Mouse (Mus musculus): ENCODE measurements around the gene Rnaseh2c. TPM values are rescaled to one million over a fixed set of nuclear protein-coding genes. Genes with fewer than 3 reads are reported as not detected.
A peak's percentile ranks its signal among the peaks of the same experiment; 100 is the strongest.

The Rnaseh2c gene
- polyA plus RNA-seq, 1 experiment: 77.8 TPM

DNA sequence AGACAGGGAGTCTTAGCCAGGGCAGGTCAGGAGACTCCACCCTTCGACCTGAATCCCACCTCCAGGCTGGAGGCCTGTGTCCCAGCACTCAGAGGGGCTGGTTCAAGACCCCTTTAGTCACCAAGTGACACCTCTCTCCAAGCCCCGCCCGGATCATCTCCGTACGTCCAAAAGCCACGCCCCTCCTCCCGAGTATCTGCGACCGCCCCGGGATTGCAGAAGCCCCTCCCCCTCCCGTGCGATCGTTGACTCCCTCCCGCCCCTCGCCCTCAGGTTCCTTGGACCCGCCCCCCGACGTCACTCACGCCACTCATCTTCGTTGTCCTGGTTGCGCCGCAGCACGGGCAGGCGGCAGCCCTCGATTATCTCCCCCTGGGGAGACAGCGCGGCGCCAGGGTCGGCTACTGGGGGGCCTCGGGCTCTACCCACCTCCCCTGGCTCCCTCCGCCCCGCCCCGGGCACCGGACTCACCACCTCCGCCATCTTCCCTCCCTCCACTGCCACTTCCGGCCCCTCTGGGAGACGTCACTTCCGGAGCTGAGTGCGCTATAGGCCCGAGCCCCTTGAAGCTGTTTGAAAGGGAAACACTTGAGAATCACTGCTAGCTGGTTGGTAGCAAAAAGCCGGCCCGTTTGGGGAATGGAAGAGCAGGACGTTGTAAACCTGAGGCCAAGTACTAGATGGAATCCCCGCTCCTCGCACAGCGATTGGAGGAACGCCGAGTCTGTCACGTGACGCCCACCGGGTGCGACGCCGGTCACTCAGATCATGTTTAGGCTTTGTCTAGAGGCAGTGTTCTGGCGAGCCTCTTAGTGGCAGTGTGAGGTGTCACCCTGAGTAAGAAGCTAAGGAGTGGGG is 8.1 kb downstream of the Rnaseh2c start, which contains the start of gene Kat5:
Kat5 (minus strand) TSS at position 691 of the 858 bp plus-strand sequence.
- TF ChIP-seq CEBPB (IDR thresholded peaks at IDR 0.05; ENCODE audit: low read depth): no peak
- peak; percentile 98 for TF ChIP-seq USF1 (IDR thresholded peaks at IDR 0.05; ENCODE audit: low read depth)
- Histone ChIP-seq H3K36me3 (ENCODE audit: control insufficient read depth, insufficient read depth) (peaks cover 38% of the 10 kb centered on the region), H3K4me3 (ENCODE audit: insufficient read depth, poor library complexity, severe bottlenecking) (peak within 1 kb of the TSS; percentile 46), H3K79me3 (ENCODE audit: low read depth) (peaks cover 3% of the 10 kb centered on the region), H3K79me2 (ENCODE audit: control insufficient read depth, insufficient read depth) (peaks cover 21% of the 10 kb centered on the region), H3K27me3 (ENCODE audit: control insufficient read depth, insufficient read depth, insufficient read length) (no peaks in the 10 kb centered on the region), H3ac (ENCODE audit: control insufficient read depth, insufficient read length, low read depth) (peak within 1 kb of the TSS; percentile 89)

DNA sequence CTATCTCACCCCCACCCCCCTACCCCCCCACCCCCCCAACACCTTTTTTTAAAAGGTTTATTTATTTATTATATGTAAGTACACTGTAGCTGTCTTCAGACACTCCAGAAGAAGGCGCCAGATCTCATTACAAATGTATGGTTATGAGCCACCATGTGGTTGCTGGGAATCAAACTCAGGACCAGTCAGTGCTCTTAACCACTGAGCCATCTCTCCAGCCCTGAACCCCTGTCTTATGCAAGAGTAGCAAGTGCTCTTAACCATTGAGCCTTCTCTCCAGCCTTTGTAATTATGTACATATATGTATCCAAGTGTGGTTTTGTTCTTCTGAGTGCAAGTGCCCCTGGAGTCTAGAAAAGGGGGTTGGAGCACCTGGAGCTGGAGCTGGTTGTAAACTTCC is 10.3 kb downstream of the Rnaseh2c start:
- Histone ChIP-seq H3K27me3 (ENCODE audit: control insufficient read depth, insufficient read depth, insufficient read length) (no peaks in the 10 kb centered on the region), H3K79me3 (ENCODE audit: low read depth) (peaks cover 3% of the 10 kb centered on the region), H3K79me2 (ENCODE audit: control insufficient read depth, insufficient read depth) (peaks cover 21% of the 10 kb centered on the region), H3K36me3 (ENCODE audit: control insufficient read depth, insufficient read depth) (peaks cover 18% of the 10 kb centered on the region), H3K4me3 (ENCODE audit: insufficient read depth, poor library complexity, severe bottlenecking) (no peak overlapping the region), H3ac (ENCODE audit: control insufficient read depth, insufficient read length, low read depth) (no peak overlapping the region)
- TF ChIP-seq MAX (IDR thresholded peaks at IDR 0.05) (no peak), CTCF (IDR thresholded peaks at IDR 0.05; ENCODE audit: control insufficient read depth, insufficient read depth, insufficient read length) (no peak), CEBPB (IDR thresholded peaks at IDR 0.05; ENCODE audit: low read depth) (no peak), MYOD1 (IDR thresholded peaks at IDR 0.05; ENCODE audit: control insufficient read depth, insufficient read length, low read depth) (no peak), FOSL1 (IDR thresholded peaks at IDR 0.05; ENCODE audit: insufficient read depth, low read length, poor library complexity, severe bottlenecking) (no peak), USF1 (IDR thresholded peaks at IDR 0.05; ENCODE audit: low read depth) (no peak), MYOG (IDR thresholded peaks at IDR 0.05; ENCODE audit: control insufficient read depth, extremely low read depth, insufficient read length) (no peak)

DNA sequence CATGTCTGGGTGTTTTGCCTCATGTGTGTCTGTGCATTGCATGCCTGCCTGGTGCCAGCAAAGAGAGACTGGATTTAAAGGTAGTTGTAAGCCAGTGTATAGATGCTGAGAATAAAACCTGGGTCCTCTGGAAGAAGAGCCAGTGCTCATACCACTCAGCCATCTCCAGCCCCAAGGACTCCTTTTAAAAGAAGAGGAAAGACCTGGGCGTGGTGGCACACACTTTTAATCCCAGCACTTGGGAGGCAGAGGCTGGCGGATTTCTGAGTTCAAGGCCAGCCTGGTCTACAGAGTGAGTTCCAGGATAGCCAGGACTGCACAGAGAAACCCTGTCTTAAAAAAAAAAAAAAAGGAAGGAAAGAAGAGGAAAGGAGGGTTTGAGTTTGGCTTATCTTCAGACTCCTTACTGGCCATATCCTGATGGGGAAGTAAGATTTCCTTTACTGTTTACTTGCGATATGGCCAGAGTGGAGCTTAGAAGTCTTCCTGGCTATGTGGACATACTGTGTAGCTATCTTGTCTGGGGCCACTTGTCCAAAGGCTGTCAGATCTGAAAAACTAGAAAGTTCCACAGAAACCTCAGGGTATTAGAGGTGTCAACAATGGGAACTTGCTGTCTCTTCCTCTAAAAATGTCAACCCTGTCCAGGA is 11.2 kb downstream of the Rnaseh2c start:
- peaks cover 8% of the 10 kb centered on the region for H3K36me3 ChIP-seq (ENCODE audit: control insufficient read depth, insufficient read depth)
- peaks cover 3% of the 10 kb centered on the region for H3K79me3 ChIP-seq (ENCODE audit: low read depth)
- TF ChIP-seq FOSL1 (IDR thresholded peaks at IDR 0.05; ENCODE audit: insufficient read depth, low read length, poor library complexity, severe bottlenecking) (no peak), MAX (IDR thresholded peaks at IDR 0.05) (no peak), MYOD1 (IDR thresholded peaks at IDR 0.05; ENCODE audit: control insufficient read depth, insufficient read length, low read depth) (no peak)
- no peak overlapping the region for H3ac ChIP-seq (ENCODE audit: control insufficient read depth, insufficient read length, low read depth)
- peaks cover 17% of the 10 kb centered on the region for H3K79me2 ChIP-seq (ENCODE audit: control insufficient read depth, insufficient read depth)
- H3K27me3 ChIP-seq (ENCODE audit: control insufficient read depth, insufficient read depth, insufficient read length): no peaks in the 10 kb centered on the region
- H3K4me3 ChIP-seq (ENCODE audit: insufficient read depth, poor library complexity, severe bottlenecking): no peak overlapping the region

DNA sequence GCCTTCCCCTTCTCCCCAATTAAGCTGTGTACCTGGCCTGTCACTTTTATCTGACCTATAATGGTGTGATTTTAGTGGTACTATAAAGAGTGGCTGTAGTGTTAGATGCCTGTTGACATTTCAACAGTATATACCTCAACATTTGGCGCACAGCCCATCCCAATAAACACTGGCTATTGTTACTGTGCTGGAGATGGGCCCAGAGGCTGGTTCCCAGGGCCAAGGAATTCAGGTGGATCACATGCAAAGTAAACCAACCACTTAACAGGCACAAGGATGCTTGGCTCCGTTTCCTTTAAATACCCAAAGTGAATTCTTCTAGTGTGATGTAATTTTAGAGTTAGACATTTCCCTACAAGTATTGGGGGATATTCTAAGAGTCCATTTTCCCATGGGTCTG is 13.3 kb downstream of the Rnaseh2c start:
- Histone ChIP-seq H3K79me2 (ENCODE audit: control insufficient read depth, insufficient read depth) (no peaks in the 10 kb centered on the region), H3K4me3 (ENCODE audit: insufficient read depth, poor library complexity, severe bottlenecking) (no peak overlapping the region), H3K27me3 (ENCODE audit: control insufficient read depth, insufficient read depth, insufficient read length) (no peaks in the 10 kb centered on the region), H3K79me3 (ENCODE audit: low read depth) (no peaks in the 10 kb centered on the region), H3ac (ENCODE audit: control insufficient read depth, insufficient read length, low read depth) (no peak overlapping the region), H3K36me3 (ENCODE audit: control insufficient read depth, insufficient read depth) (no peaks in the 10 kb centered on the region)
- TF ChIP-seq FOSL1 (IDR thresholded peaks at IDR 0.05; ENCODE audit: insufficient read depth, low read length, poor library complexity, severe bottlenecking) (no peak), CEBPB (IDR thresholded peaks at IDR 0.05; ENCODE audit: low read depth) (no peak), USF1 (IDR thresholded peaks at IDR 0.05; ENCODE audit: low read depth) (no peak), MYOD1 (IDR thresholded peaks at IDR 0.05; ENCODE audit: control insufficient read depth, insufficient read length, low read depth) (no peak), MAX (IDR thresholded peaks at IDR 0.05) (no peak)

DNA sequence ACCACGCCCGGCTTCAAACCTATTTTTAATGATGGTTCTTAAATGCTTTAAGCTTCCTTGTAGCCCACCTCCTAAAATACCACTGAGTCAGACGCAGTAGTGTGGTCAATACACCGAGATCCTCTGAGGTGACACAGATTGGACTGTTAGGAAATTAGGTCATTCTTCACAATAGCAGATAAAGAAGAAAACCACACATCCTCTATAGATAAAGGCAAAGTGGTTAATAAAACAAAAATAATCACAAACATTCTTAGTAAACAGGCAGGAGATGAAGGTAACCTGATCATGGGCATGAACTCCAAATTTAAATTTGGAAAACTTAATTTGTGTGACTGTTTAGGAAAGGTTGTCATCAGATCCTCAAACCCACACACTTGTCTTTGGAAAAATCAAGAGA is 18.3 kb downstream of the Rnaseh2c start:
- TF ChIP-seq MAX (IDR thresholded peaks at IDR 0.05) (no peak), MYOD1 (IDR thresholded peaks at IDR 0.05; ENCODE audit: control insufficient read depth, insufficient read length, low read depth) (no peak), MYOG (IDR thresholded peaks at IDR 0.05; ENCODE audit: control insufficient read depth, extremely low read depth, insufficient read length) (no peak), CTCF (IDR thresholded peaks at IDR 0.05; ENCODE audit: control insufficient read depth, insufficient read depth, insufficient read length) (no peak), CEBPB (IDR thresholded peaks at IDR 0.05; ENCODE audit: low read depth) (no peak), USF1 (IDR thresholded peaks at IDR 0.05; ENCODE audit: low read depth) (no peak), FOSL1 (IDR thresholded peaks at IDR 0.05; ENCODE audit: insufficient read depth, low read length, poor library complexity, severe bottlenecking) (no peak)
- H3K4me3 ChIP-seq (ENCODE audit: insufficient read depth, poor library complexity, severe bottlenecking): no peak overlapping the region
- H3K79me3 ChIP-seq (ENCODE audit: low read depth): no peaks in the 10 kb centered on the region
- H3K36me3 ChIP-seq (ENCODE audit: control insufficient read depth, insufficient read depth): no peaks in the 10 kb centered on the region
- no peak overlapping the region for H3ac ChIP-seq (ENCODE audit: control insufficient read depth, insufficient read length, low read depth)
- no peaks in the 10 kb centered on the region for H3K27me3 ChIP-seq (ENCODE audit: control insufficient read depth, insufficient read depth, insufficient read length)
- no peaks in the 10 kb centered on the region for H3K79me2 ChIP-seq (ENCODE audit: control insufficient read depth, insufficient read depth)

DNA sequence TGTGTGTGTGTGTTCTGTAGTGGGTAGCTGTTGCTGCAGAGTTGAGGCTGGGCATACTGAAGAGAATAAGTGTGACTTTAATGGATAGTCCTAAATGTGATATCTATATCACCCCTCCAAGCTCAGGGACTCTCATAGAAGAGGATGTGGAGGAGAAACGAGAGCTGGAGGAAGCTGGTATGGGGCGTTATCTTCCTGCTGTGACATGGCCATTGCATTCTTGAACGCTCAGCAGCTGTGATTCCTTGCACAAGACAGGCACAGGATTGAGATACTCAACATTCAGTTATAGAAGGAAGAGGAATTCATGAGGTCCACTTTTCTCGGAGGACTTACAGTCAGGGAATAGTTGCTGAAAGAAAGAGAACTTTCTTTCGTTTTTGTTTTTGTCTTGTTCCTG is 20.2 kb downstream of the Rnaseh2c start:
- Histone ChIP-seq H3K79me3 (ENCODE audit: low read depth) (no peaks in the 10 kb centered on the region), H3K4me3 (ENCODE audit: insufficient read depth, poor library complexity, severe bottlenecking) (no peak overlapping the region), H3K79me2 (ENCODE audit: control insufficient read depth, insufficient read depth) (no peaks in the 10 kb centered on the region), H3ac (ENCODE audit: control insufficient read depth, insufficient read length, low read depth) (no peak overlapping the region), H3K36me3 (ENCODE audit: control insufficient read depth, insufficient read depth) (no peaks in the 10 kb centered on the region), H3K27me3 (ENCODE audit: control insufficient read depth, insufficient read depth, insufficient read length) (no peaks in the 10 kb centered on the region)
- TF ChIP-seq CTCF (IDR thresholded peaks at IDR 0.05; ENCODE audit: control insufficient read depth, insufficient read depth, insufficient read length): no peak
- no peak for TF ChIP-seq MYOD1 (IDR thresholded peaks at IDR 0.05; ENCODE audit: control insufficient read depth, insufficient read length, low read depth)
- no peak for TF ChIP-seq USF1 (IDR thresholded peaks at IDR 0.05; ENCODE audit: low read depth)

All from C2C12 (cell line).